11 mouse cellular contexts compared by ENCODE assay signal in the genomic region with DNA sequence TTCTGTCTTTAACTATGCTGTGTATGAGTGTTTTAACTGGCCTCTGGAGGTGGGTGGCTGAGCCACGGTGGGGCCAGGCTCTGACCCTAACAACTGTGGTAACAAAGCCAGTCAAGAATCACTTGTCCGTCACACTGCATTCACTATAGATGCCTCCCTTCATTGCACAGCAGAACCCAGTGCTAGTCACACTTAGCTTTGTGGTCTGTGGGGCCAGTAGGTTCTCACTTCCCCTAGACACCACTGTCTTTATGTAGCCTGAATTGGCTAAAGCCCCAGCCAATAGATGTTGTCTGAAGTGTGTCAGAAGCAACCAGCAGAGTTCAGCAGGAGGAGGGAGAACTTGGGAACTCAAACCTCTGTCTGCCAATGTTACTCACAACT. TPM values are rescaled to one million over a fixed set of nuclear protein-coding genes. Genes with fewer than 3 reads are reported as not detected.
DNase-seq lines count a peak whose midpoint lies in the region; ATAC-seq lines count a peak whose summit lies in the region.
"Had no signal": no experiment of that assay in that cellular context is flagged by ENCODE, and none has a peak within 500 bp of the region (broad histone marks: within the 10 kb centered on the region; RNA-seq: fewer than 3 reads in every experiment).

No protein-coding gene starts in this region.

- intact Hi-C loops in left cerebral cortex, postnatal 14 days (cut with DNase I), result no loop called here

- H3K4me2 ChIP-seq in midbrain, embryonic 16.5 days (ENCODE audit: low read length), result no peak overlapping the region
- H3K4me2 ChIP-seq: embryonic facial prominence, embryonic 13.5 days had no signal

- ATAC-seq in midbrain, embryonic 16.5 days, result no peak
- no peak for ATAC-seq in megakaryocyte-erythroid progenitor cell, adult 5-6 weeks (replicated peaks; ENCODE audit: low FRiP score, low TSS enrichment, poor library complexity, severe bottlenecking)

- 46% methylated on average over 2 of the region's 2 CpGs for WGBS in midbrain, embryonic 16.5 days

- no peak overlapping the region for H3K4me3 ChIP-seq in midbrain, embryonic 16.5 days (ENCODE audit: low read depth, low read length)
- H3K4me3 ChIP-seq: embryonic facial prominence, embryonic 13.5 days; hindbrain, embryonic 10.5 days had no signal

- H3K9ac ChIP-seq in midbrain, embryonic 16.5 days (ENCODE audit: low read depth, low read length), result no peak overlapping the region
- H3K9ac ChIP-seq: embryonic facial prominence, embryonic 13.5 days had no signal

- peaks cover 7% of the 10 kb centered on the region; the same call in 1 of the 2 replicates for H3K9me3 ChIP-seq in midbrain, embryonic 16.5 days (replicated peaks; ENCODE audit: control insufficient read depth, low read length, poor library complexity, severe bottlenecking)
- H3K9me3 ChIP-seq: hindbrain, embryonic 10.5 days had no signal

- H3K27ac ChIP-seq in midbrain, embryonic 16.5 days (ENCODE audit: low read length), result no peak overlapping the region
- H3K27ac ChIP-seq: hindbrain, embryonic 10.5 days had no signal

- H3K27me3 ChIP-seq in midbrain, embryonic 16.5 days (ENCODE audit: control insufficient read depth, insufficient read depth, low read depth, low read length), result no peaks in the 10 kb centered on the region
- H3K27me3 ChIP-seq: embryonic facial prominence, embryonic 13.5 days had no signal

- peak; percentile 5 to 9 for DNase-seq in left cerebral cortex, postnatal 14 days (ENCODE audit: low spot score in 2 of 2)
- DNase-seq in left cerebral cortex, adult 8-10 months (ENCODE audit: low spot score in 2 of 2), result no peak
- peak; percentile 22 for DNase-seq in brain, adult 2 months (ENCODE audit: low read depth, low spot score)
- DNase-seq in lung, postnatal 25 days (ENCODE audit: low spot score), result peak; percentile 64
- peak; percentile 33 to 42 for DNase-seq in spleen, postnatal 10 days (ENCODE audit: low spot score in 2 of 2)
- DNase-seq in cerebellum, postnatal 10 days, result no peak
- DNase-seq: right cerebral cortex, adult 18-20 months had no signal

- H3K36me3 ChIP-seq in midbrain, embryonic 16.5 days (ENCODE audit: control insufficient read depth, insufficient read depth, low read length), result no peaks in the 10 kb centered on the region
- H3K36me3 ChIP-seq: embryonic facial prominence, embryonic 13.5 days; hindbrain, embryonic 10.5 days had no signal

- H3K4me1 ChIP-seq in midbrain, embryonic 16.5 days (ENCODE audit: control insufficient read depth, insufficient read depth, low read length), result no peaks in the 10 kb centered on the region

RNA-seq across cellular contexts. Expression of a gene that starts 37.1 kb away (rescaled TPM):
- 10 to 100 TPM; 51.0 to 52.2 TPM for total RNA-seq in left cerebral cortex, postnatal 14 days (2021)
- 10 to 100 TPM; 51.5 to 64.8 (median 61.7) TPM for total RNA-seq in left cerebral cortex, adult 8-10 months (2022)
- polyA plus RNA-seq in midbrain, embryonic 16.5 days (2015; fragmentation: Nextera tagmentation; extraction: Ambion mirVana), result 75.3 and 86.4 TPM in 2 replicates
- total RNA-seq in megakaryocyte-erythroid progenitor cell, adult 5-6 weeks (2014; fragmentation: Nextera tagmentation), result 69.1 and 82.5 TPM in 2 replicates
- 68.8 and 87.4 TPM in 2 replicates for total RNA-seq in megakaryocyte-erythroid progenitor cell, adult 5-6 weeks (2017)

RNA-seq across cellular contexts. Expression of a gene that starts 37.2 kb away (rescaled TPM):
- 10 to 100 TPM; 60.8 to 63.0 TPM for total RNA-seq in left cerebral cortex, postnatal 14 days (2021)
- total RNA-seq in left cerebral cortex, adult 8-10 months (2022), result 10 to 100 TPM; 64.0 to 72.4 (median 66.5) TPM
- polyA plus RNA-seq in midbrain, embryonic 16.5 days (2015; fragmentation: Nextera tagmentation; extraction: Ambion mirVana), result 94.7 and 97.3 TPM in 2 replicates
- 68.0 and 79.2 TPM in 2 replicates for total RNA-seq in megakaryocyte-erythroid progenitor cell, adult 5-6 weeks (2014; fragmentation: Nextera tagmentation)
- total RNA-seq in megakaryocyte-erythroid progenitor cell, adult 5-6 weeks (2017), result 63.6 and 119 TPM in 2 replicates

Comparison
In these comparisons a context has a peak if more than half of its experiments do, and no peak if none do; other contexts are left out.
1. DNase-seq: peak in left cerebral cortex, postnatal 14 days (2 of 2), brain, adult 2 months (single experiment), lung, postnatal 25 days (single experiment) and spleen, postnatal 10 days (2 of 2); none in left cerebral cortex, adult 8-10 months (0 of 2) and cerebellum, postnatal 10 days (0 of 2).